Mouse (Mus musculus): ENCODE data around the gene Apex2.

GRCm38 (mm10) chrX:150588023-150588764, 1.5 kb downstream of the Apex2 start, which contains the start of gene Pfkfb1:
- TF ChIP-seq CTCF (IDR thresholded peaks at IDR 0.05; ENCODE audit: control insufficient read depth, insufficient read depth, low read length) (peak; percentile 33; the same call in 1 of the 2 replicates), POLR2A (IDR thresholded peaks at IDR 0.05; ENCODE audit: borderline replicate concordance, control insufficient read depth, low read depth, low read length) (peak; percentile 57; the same call in 1 of the 2 replicates)

All from bone marrow, adult 2 months (tissue).